Mouse (Mus musculus) stomach, embryonic 16.5 days (tissue): ENCODE results near the gene Adck2. TPM values are rescaled to one million over a fixed set of nuclear protein-coding genes. Genes with fewer than 3 reads are reported as not detected.

Experiments
- ATAC-seq: fragments of 200-750 bp; cut with Nextera tagmentation; 2 replicates; pipeline ENCODE4 v1.8.0; 2017; ENCODE audit warnings: moderate number of reproducible peaks, moderate TSS enrichment; ENCODE audit not compliant: insufficient read depth, low FRiP score
- H3K27ac ChIP-seq: fragments of 300-500 bp; sonication (generic); 2 replicates; pipeline ENCODE4 v1.5.1; 2014; ENCODE audit warnings: low read length
- H3K27me3 ChIP-seq: fragments of 300-500 bp; sonication (generic); 2 replicates; pipeline ENCODE4 v1.6.1; 2014; ENCODE audit warnings: low read length, control low read depth, mixed read lengths; ENCODE audit not compliant: control insufficient read depth, insufficient read depth
- H3K36me3 ChIP-seq: fragments of 300-500 bp; sonication (generic); 2 replicates; pipeline ENCODE4 v1.6.1; 2014; ENCODE audit warnings: low read length; ENCODE audit not compliant: control insufficient read depth, insufficient read depth
- H3K4me1 ChIP-seq: fragments of 300-500 bp; sonication (generic); 2 replicates; pipeline ENCODE4 v1.6.1; 2014; ENCODE audit warnings: low read length, control low read depth, mixed read lengths; ENCODE audit not compliant: control insufficient read depth, insufficient read depth
- H3K4me2 ChIP-seq: fragments of 300-500 bp; sonication (generic); 2 replicates; pipeline ENCODE4 v1.6.1; 2014; ENCODE audit warnings: low read depth, low read length, mixed read lengths
- H3K4me3 ChIP-seq: fragments of 300-500 bp; sonication (generic); replicated peaks from 2 replicates; pipeline ENCODE4 v1.5.1; 2014; ENCODE audit warnings: mild to moderate bottlenecking, low read length
- H3K9ac ChIP-seq: fragments of 300-500 bp; sonication (generic); 2 replicates; pipeline ENCODE4 v1.6.1; 2014; ENCODE audit warnings: low read length
- H3K9me3 ChIP-seq: fragments of 300-500 bp; sonication (generic); replicated peaks from 2 replicates; pipeline ENCODE4 v1.6.1; 2016; ENCODE audit warnings: low read length, control low read depth; ENCODE audit not compliant: control insufficient read depth
- WGBS: fragments of 180-500 bp; shearing (Covaris S2); extraction: QIAGEN DNeasy Blood & Tissue Kit; methylation state at CpG from one replicate; pipeline ENCODE4 v1.1.7; 2014; 5-methylcytosine and 5-hydroxymethylcytosine counted together
- polyA plus RNA-seq: library from polyadenylated mRNA; unstranded; fragments of >200 nt; fragmentation: Nextera tagmentation; extraction: Ambion mirVana; gene quantifications from 2 replicates; pipeline ENCODE4 v1.2.1, GENCODE M21; 2015

Gene Adck2
- 33.5 and 34.8 TPM in 2 replicates for polyA plus RNA-seq

DNA sequence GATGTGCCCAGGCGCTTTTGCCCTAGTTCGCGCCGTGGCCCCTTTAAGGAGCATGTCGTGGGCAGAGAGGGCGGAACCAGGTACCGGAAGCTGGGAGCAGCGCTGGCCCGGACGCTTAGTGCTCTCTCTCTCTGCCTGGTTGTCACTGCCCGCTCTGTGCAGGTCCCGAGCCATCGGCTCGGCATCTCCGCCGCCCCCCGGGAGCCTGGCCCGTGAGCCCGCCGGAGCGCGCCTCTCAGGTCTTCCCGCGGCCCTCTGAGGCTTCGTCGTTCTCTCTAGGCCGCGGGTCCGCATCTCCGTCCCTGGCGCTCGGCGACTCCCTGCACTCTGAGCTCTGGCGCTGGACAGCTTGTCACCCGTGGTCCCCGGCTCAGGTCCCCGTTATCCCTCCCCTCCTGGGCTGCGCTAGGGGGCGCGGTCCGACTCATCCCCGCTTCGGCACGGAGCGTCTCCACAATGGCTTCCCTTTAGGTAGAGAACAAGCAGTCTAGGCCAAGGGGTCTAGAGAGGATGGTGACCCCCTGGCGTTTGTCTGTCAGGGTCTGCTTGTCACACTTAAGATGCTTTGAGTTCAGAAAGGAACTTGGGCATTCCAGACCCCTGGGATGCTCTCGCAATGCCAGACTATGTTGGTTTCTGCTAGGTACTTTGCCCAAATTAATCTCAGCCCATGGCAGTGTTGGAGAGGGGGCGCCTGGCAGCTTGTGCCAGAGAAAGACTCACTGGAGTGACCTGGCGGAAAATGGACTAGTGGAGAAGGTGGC, at the start of gene Adck2:
TSS of gene Adck2 (plus strand) at position 83 of the 764 bp plus-strand sequence.
- under 1% methylated on average over 49 of the region's 49 CpGs for WGBS
- peaks cover 11% of the 10 kb centered on the region for H3K4me1 ChIP-seq
- peak; percentile 93 for ATAC-seq
- peaks cover 2% of the 10 kb centered on the region; the same call in 1 of the 2 replicates for H3K36me3 ChIP-seq
- no peaks in the 10 kb centered on the region for H3K27me3 ChIP-seq
- peak within 1 kb of the TSS; percentile 82 for H3K4me3 ChIP-seq
- peak within 1 kb of the TSS; percentile 94 for H3K9ac ChIP-seq
- peak within 1 kb of the TSS; percentile 69 for H3K4me2 ChIP-seq
- no peaks in the 10 kb centered on the region for H3K9me3 ChIP-seq
- peak within 1 kb of the TSS; percentile 87 for H3K27ac ChIP-seq

GRCm38 (mm10) chr6:39526797-39527196, 46.9 kb upstream of the Adck2 start:
- no peaks in the 10 kb centered on the region for H3K27me3 ChIP-seq
- H3K36me3 ChIP-seq, result peaks cover 4% of the 10 kb centered on the region; the same call in 1 of the 2 replicates
- no peak overlapping the region for H3K9ac ChIP-seq
- peaks cover 21% of the 10 kb centered on the region for H3K4me1 ChIP-seq
- H3K9me3 ChIP-seq, result no peaks in the 10 kb centered on the region
- no peak overlapping the region for H3K27ac ChIP-seq
- H3K4me3 ChIP-seq, result no peak overlapping the region
- H3K4me2 ChIP-seq, result no peak overlapping the region
- ATAC-seq, result no peak
- WGBS, result 72% methylated on average over 9 of the region's 10 CpGs

DNA sequence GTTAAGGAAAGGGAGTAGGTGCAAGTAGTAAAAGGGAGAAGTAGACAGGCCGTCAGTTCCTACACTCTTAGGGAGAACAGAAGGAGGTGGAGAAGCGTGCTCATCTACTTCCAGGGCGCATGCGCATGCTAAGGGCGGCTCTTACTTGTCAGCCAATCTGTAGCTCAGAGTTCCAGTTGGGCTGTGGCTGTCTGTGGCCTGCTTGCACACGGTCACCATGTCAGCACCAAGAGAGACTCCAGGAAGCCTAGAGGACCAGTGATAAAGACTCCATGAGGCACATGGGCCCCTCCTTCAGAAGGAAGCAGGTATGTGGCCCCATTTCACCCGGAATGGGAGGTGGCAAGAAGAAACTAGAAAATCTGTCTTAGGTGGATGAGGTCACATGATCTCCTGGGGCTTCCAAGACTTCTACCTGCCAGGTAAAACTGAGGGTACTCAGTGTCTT, 46.3 kb upstream of the Adck2 start:
- H3K36me3 ChIP-seq, result peaks cover 4% of the 10 kb centered on the region; the same call in 1 of the 2 replicates
- no peaks in the 10 kb centered on the region for H3K27me3 ChIP-seq
- H3K4me2 ChIP-seq, result no peak overlapping the region
- H3K9me3 ChIP-seq, result no peaks in the 10 kb centered on the region
- ATAC-seq, result no peak
- H3K9ac ChIP-seq, result no peak overlapping the region
- H3K4me1 ChIP-seq, result peaks cover 21% of the 10 kb centered on the region
- 78% methylated on average over 7 of the region's 7 CpGs for WGBS
- no peak overlapping the region; the same call in 1 of the 2 replicates for H3K27ac ChIP-seq
- H3K4me3 ChIP-seq, result no peak overlapping the region

DNA sequence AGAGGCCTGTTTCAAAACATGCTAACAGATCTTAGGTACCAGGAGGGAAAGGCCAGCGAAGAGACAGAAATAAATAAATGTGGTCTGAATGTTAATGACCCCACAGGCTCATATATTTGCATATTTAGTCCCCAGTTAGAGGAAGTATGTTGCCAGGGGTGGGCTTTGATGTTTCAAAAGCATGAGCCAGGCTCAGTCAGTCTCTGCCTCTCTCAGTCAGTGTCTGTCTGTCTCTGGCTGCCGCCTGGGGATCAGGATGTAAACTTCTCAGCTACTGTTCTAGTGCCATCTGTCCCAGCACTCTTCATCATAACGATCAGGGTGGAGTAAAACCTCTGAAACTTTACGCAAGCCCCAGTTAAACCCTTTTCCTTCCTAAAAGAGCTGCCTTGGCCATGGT, 45.9 kb upstream of the Adck2 start:
- Histone ChIP-seq H3K36me3 (no peaks in the 10 kb centered on the region), H3K27me3 (no peaks in the 10 kb centered on the region), H3K4me1 (peaks cover 21% of the 10 kb centered on the region), H3K4me3 (no peak overlapping the region), H3K4me2 (no peak overlapping the region), H3K27ac (0 out of 2 replicates have a peak overlapping the region, but pooled peaks have one; percentile 33), H3K9ac (0 out of 2 replicates have a peak overlapping the region, but pooled peaks have one; percentile 31), H3K9me3 (no peaks in the 10 kb centered on the region)
- ATAC-seq, result no peak
- WGBS, result 63% methylated on average over 4 of the region's 4 CpGs

DNA sequence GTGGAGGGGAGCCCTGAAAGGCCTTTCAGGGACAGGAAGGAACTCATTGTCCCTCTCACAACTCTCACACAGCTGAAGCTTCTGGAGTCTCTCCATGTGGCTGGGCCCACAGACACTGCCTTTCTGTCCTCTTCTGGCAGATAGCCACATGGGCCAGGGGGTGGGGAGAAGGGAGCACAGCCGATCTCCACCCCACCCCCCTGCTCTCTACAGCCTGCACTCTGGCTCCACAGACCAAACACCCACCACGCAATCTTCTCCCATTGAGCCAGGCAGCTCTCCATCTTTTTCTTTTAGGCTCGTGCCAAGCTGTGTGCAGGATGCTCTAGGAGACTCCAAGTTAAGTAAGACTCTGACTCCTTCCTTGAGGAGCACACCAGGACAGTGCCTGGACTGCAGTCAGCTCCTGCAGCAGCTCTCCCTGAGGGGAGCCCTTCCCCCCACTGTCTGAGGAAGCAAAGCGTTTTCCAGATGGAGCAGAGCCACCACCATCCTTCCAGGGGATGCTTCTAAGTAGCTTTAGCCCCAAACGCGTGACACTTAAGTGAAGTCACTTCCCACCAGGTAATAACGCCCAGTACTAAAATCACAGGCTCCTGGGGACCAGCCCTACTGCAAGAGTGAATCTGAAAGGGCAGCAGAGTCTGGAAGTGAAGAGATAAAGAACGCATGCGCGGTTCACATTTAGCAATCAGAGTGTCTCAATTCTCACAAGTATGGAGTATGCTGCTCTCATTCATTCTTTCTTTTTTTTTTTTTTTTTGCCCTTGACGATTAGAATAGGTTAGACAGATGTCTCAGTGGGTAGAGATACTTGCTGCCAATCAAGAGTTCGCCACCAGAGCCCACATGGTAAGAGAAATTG, 44.8 kb upstream of the Adck2 start:
- 39% methylated on average over 12 of the region's 12 CpGs for WGBS
- Histone ChIP-seq H3K36me3 (no peaks in the 10 kb centered on the region), H3K9me3 (no peaks in the 10 kb centered on the region), H3K4me3 (no peak overlapping the region; the same call in 1 of the 2 replicates), H3K27ac (peak overlapping the region; percentile 56), H3K4me2 (peak overlapping the region; percentile 22; the same call in 1 of the 2 replicates), H3K9ac (peak overlapping the region; percentile 40; the same call in 1 of the 2 replicates), H3K27me3 (no peaks in the 10 kb centered on the region), H3K4me1 (peaks cover 21% of the 10 kb centered on the region)
- ATAC-seq, result peak; percentile 84

DNA sequence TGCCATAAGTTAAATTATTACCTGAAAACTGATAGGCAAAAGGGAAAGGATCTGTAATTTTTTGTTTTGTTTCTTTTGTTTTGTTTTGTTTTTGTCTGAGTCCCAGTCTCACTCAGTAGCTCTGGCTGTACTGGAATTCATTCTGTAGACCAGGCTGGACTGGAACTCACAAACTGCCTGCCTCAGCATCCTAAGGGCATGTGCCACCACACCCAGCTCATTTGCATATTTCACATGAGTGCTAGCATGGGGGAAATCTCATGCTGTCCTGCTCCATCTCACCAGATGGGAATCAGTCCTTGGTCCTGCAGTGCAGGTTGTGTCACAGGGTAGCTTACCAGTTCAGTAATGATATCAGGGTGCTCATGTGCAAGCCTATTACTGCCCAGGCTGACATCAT, 38.7 kb upstream of the Adck2 start:
- H3K36me3 ChIP-seq, result no peaks in the 10 kb centered on the region
- H3K27ac ChIP-seq, result no peak overlapping the region
- H3K9me3 ChIP-seq, result no peaks in the 10 kb centered on the region
- H3K4me1 ChIP-seq, result peaks cover 16% of the 10 kb centered on the region
- no peaks in the 10 kb centered on the region for H3K27me3 ChIP-seq
- ATAC-seq, result no peak
- no peak overlapping the region for H3K4me3 ChIP-seq
- no peak overlapping the region for H3K4me2 ChIP-seq
- H3K9ac ChIP-seq, result no peak overlapping the region

DNA sequence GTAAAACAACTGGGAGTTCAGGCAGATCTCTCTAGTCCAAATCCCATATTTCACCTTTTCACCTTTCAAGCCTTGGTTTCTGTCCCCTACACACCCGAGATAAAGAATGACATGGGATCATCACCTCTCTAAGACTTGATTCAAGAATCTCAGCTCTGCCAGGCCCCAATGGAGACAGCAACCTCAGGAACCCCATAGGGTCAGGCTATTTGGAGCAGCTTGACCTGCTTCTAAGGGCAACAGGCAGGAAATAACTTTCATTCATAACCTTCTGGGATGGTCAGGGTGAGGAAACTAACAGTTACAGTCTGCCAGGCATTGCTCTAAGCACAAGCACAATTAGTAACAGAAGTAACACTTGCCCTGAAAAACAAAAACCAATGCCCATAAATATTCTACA, 37.1 kb upstream of the Adck2 start:
- no peaks in the 10 kb centered on the region for H3K27me3 ChIP-seq
- no peak overlapping the region for H3K9ac ChIP-seq
- H3K4me1 ChIP-seq, result peaks cover 27% of the 10 kb centered on the region
- 35% methylated on average over 1 of the region's 1 CpGs for WGBS
- H3K4me3 ChIP-seq, result no peak overlapping the region
- no peak overlapping the region for H3K4me2 ChIP-seq
- no peak overlapping the region for H3K27ac ChIP-seq
- ATAC-seq, result no peak
- H3K9me3 ChIP-seq, result no peaks in the 10 kb centered on the region
- H3K36me3 ChIP-seq, result no peaks in the 10 kb centered on the region

- Histone ChIP-seq H3K9ac (no peak overlapping the region), H3K27me3 (no peaks in the 10 kb centered on the region), H3K4me3 (no peak overlapping the region), H3K4me2 (no peak overlapping the region), H3K4me1 (peaks cover 27% of the 10 kb centered on the region), H3K27ac (no peak overlapping the region), H3K36me3 (no peaks in the 10 kb centered on the region), H3K9me3 (no peaks in the 10 kb centered on the region)
- 96% methylated on average over 5 of the region's 5 CpGs for WGBS
- no peak for ATAC-seq
Measured at GRCm38 (mm10) chr6:39537276-39537675, 36.4 kb upstream of the Adck2 start.

GRCm38 (mm10) chr6:39538227-39538626, 35.4 kb upstream of the Adck2 start:
- 39% methylated on average over 8 of the region's 8 CpGs for WGBS
- Histone ChIP-seq H3K9me3 (no peaks in the 10 kb centered on the region), H3K36me3 (no peaks in the 10 kb centered on the region), H3K4me3 (no peak overlapping the region), H3K27ac (peak overlapping the region; percentile 46; the same call in 1 of the 2 replicates), H3K4me1 (peaks cover 36% of the 10 kb centered on the region), H3K4me2 (no peak overlapping the region; the same call in 1 of the 2 replicates), H3K27me3 (no peaks in the 10 kb centered on the region), H3K9ac (no peak overlapping the region)
- ATAC-seq, result no peak
